Mouse (Mus musculus): ENCODE data around the gene Plek2. TPM values are rescaled to one million over a fixed set of nuclear protein-coding genes. Genes with fewer than 3 reads are reported as not detected.
A peak's percentile ranks its signal among the peaks of the same experiment; 100 is the strongest.

Plek2 gene
- polyA plus RNA-seq, 1 experiment = 0.54 TPM

GRCm38 (mm10) chr12:78862254-78862730, 44.5 kb downstream of the Plek2 start:
- under 1% methylated on average over 22 of the region's 22 CpGs for WGBS
- Histone ChIP-seq H3K4me3 (ENCODE audit: extremely low read depth, insufficient read depth, insufficient read length) (peak overlapping the region; percentile 83), H3K27ac (ENCODE audit: insufficient read depth, low read length) (peak overlapping the region; percentile 78), H3K4me1 (ENCODE audit: control insufficient read depth, insufficient read depth, insufficient read length) (peaks cover 7% of the 10 kb centered on the region), H3K27me3 (ENCODE audit: control insufficient read depth, insufficient read depth, low read length) (no peaks in the 10 kb centered on the region), H3K36me3 (ENCODE audit: control insufficient read depth, insufficient read depth, low read length) (peaks cover 8% of the 10 kb centered on the region)
- TF ChIP-seq CTCF (IDR thresholded peaks at IDR 0.05; ENCODE audit: extremely low read depth, insufficient read depth, insufficient read length, insufficient replicate concordance) = no peak
- TF ChIP-seq POLR2A (IDR thresholded peaks at IDR 0.05; ENCODE audit: low read depth, low read length) = no peak
- DNase-seq (ENCODE audit: low read depth in 1 of 2, low spot score in 2 of 2) = no peak

GRCm38 (mm10) chr12:78861496-78862253, 45.1 kb downstream of the Plek2 start, which contains the start of the genes Atp6v1d and Eif2s1:
Gene Atp6v1d, minus strand, starts transcription at chr12:78861638.
Gene Eif2s1, plus strand, starts transcription at chr12:78861819.
- TF ChIP-seq CTCF (IDR thresholded peaks at IDR 0.05; ENCODE audit: extremely low read depth, insufficient read depth, insufficient read length, insufficient replicate concordance) = peak; percentile 74; the same call in 1 of the 2 replicates
- TF ChIP-seq POLR2A (IDR thresholded peaks at IDR 0.05; ENCODE audit: low read depth, low read length) = peak; percentile 73
- WGBS = under 1% methylated on average over 55 of the region's 55 CpGs
- peak; percentile 97 to 99 for DNase-seq (ENCODE audit: low read depth in 1 of 2, low spot score in 2 of 2)

GRCm38 (mm10) chr12:78860921-78861495, 45.8 kb downstream of the Plek2 start:
- peak; percentile 5 to 28 for DNase-seq (ENCODE audit: low read depth in 1 of 2, low spot score in 2 of 2)
- under 1% methylated on average over 30 of the region's 30 CpGs for WGBS
- H3K27ac ChIP-seq (ENCODE audit: insufficient read depth, low read length) = peak overlapping the region; percentile 42
- peaks cover 7% of the 10 kb centered on the region for H3K4me1 ChIP-seq (ENCODE audit: control insufficient read depth, insufficient read depth, insufficient read length)
- peaks cover 5% of the 10 kb centered on the region for H3K36me3 ChIP-seq (ENCODE audit: control insufficient read depth, insufficient read depth, low read length)
- no peak for TF ChIP-seq CTCF (IDR thresholded peaks at IDR 0.05; ENCODE audit: extremely low read depth, insufficient read depth, insufficient read length, insufficient replicate concordance)
- no peak; the same call in 1 of the 2 replicates for TF ChIP-seq POLR2A (IDR thresholded peaks at IDR 0.05; ENCODE audit: low read depth, low read length)
- peak overlapping the region; percentile 74 for H3K4me3 ChIP-seq (ENCODE audit: extremely low read depth, insufficient read depth, insufficient read length)
- H3K27me3 ChIP-seq (ENCODE audit: control insufficient read depth, insufficient read depth, low read length) = no peaks in the 10 kb centered on the region

More at GRCm38 (mm10) chr12:78861496-78862253, 45.1 kb downstream of the Plek2 start, which contains the start of the genes Atp6v1d and Eif2s1:
- Histone ChIP-seq H3K4me3 (ENCODE audit: extremely low read depth, insufficient read depth, insufficient read length) (peak within 1 kb of the TSS; percentile 83), H3K27me3 (ENCODE audit: control insufficient read depth, insufficient read depth, low read length) (no peaks in the 10 kb centered on the region), H3K27ac (ENCODE audit: insufficient read depth, low read length) (peak within 1 kb of the TSS; percentile 78), H3K4me1 (ENCODE audit: control insufficient read depth, insufficient read depth, insufficient read length) (peaks cover 7% of the 10 kb centered on the region), H3K36me3 (ENCODE audit: control insufficient read depth, insufficient read depth, low read length) (peaks cover 5% of the 10 kb centered on the region)

GRCm38 (mm10) chr12:78848246-78848645, 58.5 kb downstream of the Plek2 start:
- TF ChIP-seq POLR2A (IDR thresholded peaks at IDR 0.05; ENCODE audit: low read depth, low read length) = no peak
- no peak for TF ChIP-seq CTCF (IDR thresholded peaks at IDR 0.05; ENCODE audit: extremely low read depth, insufficient read depth, insufficient read length, insufficient replicate concordance)
- Histone ChIP-seq H3K36me3 (ENCODE audit: control insufficient read depth, insufficient read depth, low read length) (peaks cover 19% of the 10 kb centered on the region), H3K4me1 (ENCODE audit: control insufficient read depth, insufficient read depth, insufficient read length) (no peaks in the 10 kb centered on the region), H3K4me3 (ENCODE audit: extremely low read depth, insufficient read depth, insufficient read length) (no peak overlapping the region), H3K27ac (ENCODE audit: insufficient read depth, low read length) (no peak overlapping the region), H3K27me3 (ENCODE audit: control insufficient read depth, insufficient read depth, low read length) (no peaks in the 10 kb centered on the region)
- 96% methylated on average over 4 of the region's 4 CpGs for WGBS
- DNase-seq (ENCODE audit: low read depth in 1 of 2, low spot score in 2 of 2) = no peak

GRCm38 (mm10) chr12:78842429-78842828, 64.3 kb downstream of the Plek2 start:
- no peaks in the 10 kb centered on the region for H3K4me1 ChIP-seq (ENCODE audit: control insufficient read depth, insufficient read depth, insufficient read length)
- 98% methylated on average over 1 of the region's 1 CpGs for WGBS
- no peak overlapping the region for H3K4me3 ChIP-seq (ENCODE audit: extremely low read depth, insufficient read depth, insufficient read length)
- TF ChIP-seq POLR2A (IDR thresholded peaks at IDR 0.05; ENCODE audit: low read depth, low read length) (no peak), CTCF (IDR thresholded peaks at IDR 0.05; ENCODE audit: extremely low read depth, insufficient read depth, insufficient read length, insufficient replicate concordance) (no peak)
- no peak for DNase-seq (ENCODE audit: low read depth in 1 of 2, low spot score in 2 of 2)
- H3K27ac ChIP-seq (ENCODE audit: insufficient read depth, low read length) = no peak overlapping the region
- H3K36me3 ChIP-seq (ENCODE audit: control insufficient read depth, insufficient read depth, low read length) = peaks cover 27% of the 10 kb centered on the region
- no peaks in the 10 kb centered on the region for H3K27me3 ChIP-seq (ENCODE audit: control insufficient read depth, insufficient read depth, low read length)

- WGBS = 61% methylated on average over 4 of the region's 4 CpGs
- no peaks in the 10 kb centered on the region for H3K4me1 ChIP-seq (ENCODE audit: control insufficient read depth, insufficient read depth, insufficient read length)
- TF ChIP-seq POLR2A (IDR thresholded peaks at IDR 0.05; ENCODE audit: low read depth, low read length) (no peak), CTCF (IDR thresholded peaks at IDR 0.05; ENCODE audit: extremely low read depth, insufficient read depth, insufficient read length, insufficient replicate concordance) (no peak)
- peaks cover 27% of the 10 kb centered on the region for H3K36me3 ChIP-seq (ENCODE audit: control insufficient read depth, insufficient read depth, low read length)
- H3K4me3 ChIP-seq (ENCODE audit: extremely low read depth, insufficient read depth, insufficient read length) = no peak overlapping the region
- H3K27ac ChIP-seq (ENCODE audit: insufficient read depth, low read length) = no peak overlapping the region
- no peaks in the 10 kb centered on the region for H3K27me3 ChIP-seq (ENCODE audit: control insufficient read depth, insufficient read depth, low read length)
- no peak for DNase-seq (ENCODE audit: low read depth in 1 of 2, low spot score in 2 of 2)
Measured at GRCm38 (mm10) chr12:78839906-78840305, 66.9 kb downstream of the Plek2 start.

Other genes with a start within 250 kb of the Plek2 start
- gene Fam71d, start 215.4 kb downstream of the Plek2 start, polyA plus RNA-seq (2012; rRNA removed) = not detected in 2 replicates
- 0.44 and 0.49 TPM in 2 replicates for gene Mpp5, start 158.1 kb downstream of the Plek2 start, polyA plus RNA-seq (2012; rRNA removed)
- gene Atp6v1d, start 45.3 kb downstream of the Plek2 start, polyA plus RNA-seq (2012; rRNA removed) = 4.4 and 6.8 TPM in 2 replicates
- 5.2 and 6.0 TPM in 2 replicates for gene Eif2s1, start 45.1 kb downstream of the Plek2 start, polyA plus RNA-seq (2012; rRNA removed)
- 41.6 and 50.9 TPM in 2 replicates for gene Tmem229b, start 100.7 kb upstream of the Plek2 start, polyA plus RNA-seq (2012; rRNA removed)
- 0.22 and 0.28 TPM in 2 replicates for gene Plekhh1, start 122.2 kb upstream of the Plek2 start, polyA plus RNA-seq (2012; rRNA removed)
- gene Pigh, start 182.7 kb upstream of the Plek2 start, polyA plus RNA-seq (2012; rRNA removed) = 9.0 and 14.9 TPM in 2 replicates
- 0.47 and 0.76 TPM in 2 replicates for gene Arg2, start 223.8 kb upstream of the Plek2 start, polyA plus RNA-seq (2012; rRNA removed)